ENCODE assay signal across 26 mouse cellular contexts in genomic region chr5:72940906-72941432, GRCm38 (mm10). TPM values are rescaled to one million over a fixed set of nuclear protein-coding genes. Genes with fewer than 3 reads are reported as not detected.
DNase-seq lines count a peak whose midpoint lies in the region; ATAC-seq and TF ChIP-seq lines count a peak whose summit lies in the region.
"Had no signal": no experiment of that assay in that cellular context is flagged by ENCODE, and none has a peak within 500 bp of the region (broad histone marks: within the 10 kb centered on the region; RNA-seq: fewer than 3 reads in every experiment).

No protein-coding gene starts in this region.

- H3K27ac ChIP-seq in midbrain, embryonic 11.5 days (ENCODE audit: low read depth, low read length) = no peak overlapping the region
- H3K27ac ChIP-seq in midbrain, embryonic 13.5 days = no peak overlapping the region
- no peak overlapping the region for H3K27ac ChIP-seq in MEL (ENCODE audit: control insufficient read depth, low read depth, low read length)
- H3K27ac ChIP-seq in neural tube, embryonic 15.5 days (replicated peaks) = no peak overlapping the region
- H3K27ac ChIP-seq: embryonic facial prominence, embryonic 10.5 days; forebrain, embryonic 13.5 days; heart, embryonic 15.5 days; hindbrain, embryonic 13.5 days; hindbrain, postnatal 0 days had no signal

- H3K4me2 ChIP-seq in midbrain, embryonic 11.5 days = no peak overlapping the region
- H3K4me2 ChIP-seq in midbrain, embryonic 13.5 days (replicated peaks) = no peak overlapping the region
- H3K4me2 ChIP-seq in neural tube, embryonic 15.5 days = no peak overlapping the region
- H3K4me2 ChIP-seq: forebrain, embryonic 13.5 days; heart, embryonic 11.5 days; heart, embryonic 15.5 days; hindbrain, embryonic 13.5 days had no signal

- no peak overlapping the region for H3K9ac ChIP-seq in midbrain, embryonic 11.5 days (ENCODE audit: low read length)
- H3K9ac ChIP-seq in midbrain, embryonic 13.5 days (replicated peaks) = no peak overlapping the region
- no peak overlapping the region for H3K9ac ChIP-seq in MEL (ENCODE audit: control insufficient read depth, low read depth, low read length, poor library complexity, severe bottlenecking)
- no peak overlapping the region for H3K9ac ChIP-seq in neural tube, embryonic 15.5 days (replicated peaks)
- H3K9ac ChIP-seq: forebrain, embryonic 13.5 days; forebrain, postnatal 0 days; heart, embryonic 15.5 days; hindbrain, embryonic 13.5 days had no signal

- WGBS in midbrain, embryonic 11.5 days = 96% methylated on average over 5 of the region's 5 CpGs
- 97% methylated on average over 5 of the region's 5 CpGs for WGBS in midbrain, embryonic 13.5 days
- WGBS in neural tube, embryonic 15.5 days = 94% methylated on average over 5 of the region's 5 CpGs

- H3K9me3 ChIP-seq in midbrain, embryonic 11.5 days (ENCODE audit: control insufficient read depth, low read length) = no peaks in the 10 kb centered on the region
- H3K9me3 ChIP-seq in midbrain, embryonic 13.5 days = no peaks in the 10 kb centered on the region
- no peaks in the 10 kb centered on the region for H3K9me3 ChIP-seq in MEL (replicated peaks; ENCODE audit: insufficient read depth, low read length)
- no peaks in the 10 kb centered on the region for H3K9me3 ChIP-seq in neural tube, embryonic 15.5 days (replicated peaks)
- H3K9me3 ChIP-seq: embryonic facial prominence, embryonic 10.5 days; forebrain, embryonic 13.5 days; heart, embryonic 15.5 days; hindbrain, embryonic 13.5 days had no signal

- no peaks in the 10 kb centered on the region for H3K27me3 ChIP-seq in midbrain, embryonic 11.5 days (ENCODE audit: control insufficient read depth, insufficient read depth, low read length)
- no peaks in the 10 kb centered on the region for H3K27me3 ChIP-seq in midbrain, embryonic 13.5 days
- H3K27me3 ChIP-seq in MEL (ENCODE audit: control insufficient read depth in 1 of 2, insufficient read depth in 2 of 2, low read length in 2 of 2) = no peaks in the 10 kb centered on the region
- no peaks in the 10 kb centered on the region for H3K27me3 ChIP-seq in neural tube, embryonic 15.5 days (replicated peaks)
- H3K27me3 ChIP-seq: CH12.LX; forebrain, embryonic 13.5 days; heart, embryonic 15.5 days; hindbrain, embryonic 13.5 days had no signal

- H3K79me2 ChIP-seq in MEL (ENCODE audit: control insufficient read depth, insufficient read depth, low read length, poor library complexity) = no peaks in the 10 kb centered on the region

- TF ChIP-seq POLR2A in MEL (IDR thresholded peaks at IDR 0.05; ENCODE audit: control insufficient read depth in 1 of 2, insufficient read depth in 1 of 2, low read depth in 1 of 2, low read length in 2 of 2, poor library complexity in 1 of 2) = no peak

- peak in 1 of 2 experiments; percentile 21; a peak in 1 of 4 replicates for TF ChIP-seq EP300 in MEL (IDR thresholded peaks at IDR 0.05; ENCODE audit: low read depth in 1 of 2, low read length in 2 of 2)

- TF ChIP-seq RAD21 in MEL (IDR thresholded peaks at IDR 0.05; ENCODE audit: low read depth, low read length) = no peak

- TF ChIP-seq CTCF in MEL (IDR thresholded peaks at IDR 0.05 in 2 of 3, conservative IDR thresholded peaks at IDR 0.05 in 1 of 3; ENCODE audit: control insufficient read depth in 1 of 3, insufficient read depth in 1 of 3, low read depth in 2 of 3, low read length in 3 of 3, poor library complexity in 1 of 3, severe bottlenecking in 1 of 3) = no peak

- H3K4me1 ChIP-seq in midbrain, embryonic 11.5 days (ENCODE audit: control insufficient read depth, insufficient read depth, low read length) = no peaks in the 10 kb centered on the region
- H3K4me1 ChIP-seq in midbrain, embryonic 13.5 days (replicated peaks) = no peaks in the 10 kb centered on the region
- H3K4me1 ChIP-seq in MEL (ENCODE audit: control insufficient read depth in 1 of 2, insufficient read depth in 2 of 2, low read length in 2 of 2) = peaks cover 7 to 9% of the 10 kb centered on the region in 2 experiments; a peak in 3 of 4 replicates
- H3K4me1 ChIP-seq in neural tube, embryonic 15.5 days = no peaks in the 10 kb centered on the region
- H3K4me1 ChIP-seq: embryonic facial prominence, embryonic 10.5 days; forebrain, embryonic 13.5 days; hindbrain, embryonic 13.5 days had no signal

- no peak for ATAC-seq in midbrain, embryonic 11.5 days (ENCODE audit: low FRiP score)
- no peak for ATAC-seq in midbrain, embryonic 13.5 days
- peak; percentile 80 for ATAC-seq in inflammation-experienced regulatory T-cells, adult 6 months
- ATAC-seq in neural tube, embryonic 15.5 days (ENCODE audit: low FRiP score) = no peak
- ATAC-seq: forebrain, embryonic 13.5 days; forebrain, postnatal 0 days; hindbrain, postnatal 0 days; intestine, embryonic 16.5 days had no signal

- peak; percentile 21 for DNase-seq in midbrain, embryonic 11.5 days (ENCODE audit: low spot score, missing footprints)
- peak; percentile 16 for DNase-seq in MEL (ENCODE audit: low read depth, low spot score)
- DNase-seq in adrenal gland, adult 18-20 months (ENCODE audit: low spot score in 2 of 2) = no peak
- DNase-seq in gastrocnemius, adult 8-10 months (ENCODE audit: low spot score in 2 of 2) = no peak
- DNase-seq: adrenal gland, postnatal 25 days; cerebellum, adult 18-20 months; cerebellum, adult 9-11 months; cerebellum, postnatal 36 days; forebrain, postnatal 0 days; gastrocnemius, postnatal 36 days; heart, adult 18-20 months; heart, postnatal 14 days had no signal

- no peak overlapping the region for H3K4me3 ChIP-seq in midbrain, embryonic 11.5 days (ENCODE audit: low read depth, low read length)
- H3K4me3 ChIP-seq in midbrain, embryonic 13.5 days (replicated peaks) = no peak overlapping the region
- H3K4me3 ChIP-seq in MEL (ENCODE audit: control insufficient read depth in 1 of 2, insufficient read depth in 1 of 2, low read depth in 2 of 2, low read length in 2 of 2) = no peak overlapping the region
- H3K4me3 ChIP-seq in neural tube, embryonic 15.5 days (replicated peaks) = no peak overlapping the region
- H3K4me3 ChIP-seq: embryonic facial prominence, embryonic 10.5 days; forebrain, embryonic 13.5 days; heart, embryonic 15.5 days; hindbrain, embryonic 13.5 days had no signal

- H3K36me3 ChIP-seq in midbrain, embryonic 11.5 days (ENCODE audit: control insufficient read depth, insufficient read depth, low read length) = no peaks in the 10 kb centered on the region
- peaks cover 25% of the 10 kb centered on the region for H3K36me3 ChIP-seq in midbrain, embryonic 13.5 days
- H3K36me3 ChIP-seq in MEL (ENCODE audit: control insufficient read depth in 1 of 2, insufficient read depth in 2 of 2, low read length in 2 of 2) = peaks cover 8 to 11% of the 10 kb centered on the region in 2 experiments
- H3K36me3 ChIP-seq in neural tube, embryonic 15.5 days = no peaks in the 10 kb centered on the region

TF ChIP-seq in MEL, 35 proteins besides CTCF, POLR2A, EP300 and RAD21:
- TF ChIP-seq HCFC1 (IDR thresholded peaks at IDR 0.05; ENCODE audit: low read depth, low read length) (no peak), RCOR1 (IDR thresholded peaks at IDR 0.05; ENCODE audit: low read depth, low read length) (0 out of 2 replicates have a peak, but pooled peaks have one; percentile 17), TCF12 (IDR thresholded peaks at IDR 0.05; ENCODE audit: low read depth, low read length) (peak; percentile 13; the same call in 1 of the 2 replicates), SIN3A (IDR thresholded peaks at IDR 0.05; ENCODE audit: low read length) (no peak), GATA1 (IDR thresholded peaks at IDR 0.05; ENCODE audit: low read depth, low read length) (0 out of 2 replicates have a peak, but pooled peaks have one; percentile 15)

RNA-seq across cellular contexts. Expression of gene Slain2, which starts 26.9 kb away (rescaled TPM):
- 27.5 and 28.2 TPM in 2 replicates for polyA plus RNA-seq in midbrain, embryonic 11.5 days (2014; fragmentation: Nextera tagmentation; extraction: Ambion mirVana)
- 17.5 and 18.1 TPM in 2 replicates for polyA plus RNA-seq in midbrain, embryonic 13.5 days (2015; fragmentation: Nextera tagmentation; extraction: Ambion mirVana)
- total RNA-seq in MEL (2012; rRNA removed) = 18.8 and 18.9 TPM in 2 replicates
- polyA plus RNA-seq in MEL (2012; ENCODE audit: insufficient read depth in 1 of 2, insufficient read length in 2 of 2, low read depth in 1 of 2, low replicate concordance in 2 of 2, missing spikeins in 1 of 2) = 10 to 100 TPM; 29.9 to 42.9 TPM
- 10 to 100 TPM; 12.3 to 13.3 (median 12.6) TPM for polyA plus RNA-seq in inflammation-experienced regulatory T-cells, adult 6 months (2017; shearing (Covaris generic))
- total RNA-seq in adrenal gland, adult 18-20 months (2021) = 10 to 100 TPM; 54.9 to 60.7 TPM
- 100 to 1,000 TPM; 104 to 133 (median 117) TPM for total RNA-seq in gastrocnemius, adult 8-10 months (2022)
- polyA plus RNA-seq in neural tube, embryonic 15.5 days (2015; fragmentation: Nextera tagmentation; extraction: Ambion mirVana) = 15.0 and 15.3 TPM in 2 replicates

RNA-seq across cellular contexts. Expression of gene Gm10135, which starts 33.5 kb away (rescaled TPM):
- polyA plus RNA-seq in midbrain, embryonic 11.5 days (2014; fragmentation: Nextera tagmentation; extraction: Ambion mirVana) = not detected in 2 replicates
- polyA plus RNA-seq in midbrain, embryonic 13.5 days (2015; fragmentation: Nextera tagmentation; extraction: Ambion mirVana) = not detected in 2 replicates
- 1.5 TPM in 1 of 2 replicates, not detected in the other for total RNA-seq in MEL (2012; rRNA removed)
- polyA plus RNA-seq in MEL (2012; ENCODE audit: insufficient read depth in 1 of 2, insufficient read length in 2 of 2, low read depth in 1 of 2, low replicate concordance in 2 of 2, missing spikeins in 1 of 2) = 1 to 10 TPM in 1 of 2 experiments, not detected in 1; 6.0 TPM
- not detected for polyA plus RNA-seq in inflammation-experienced regulatory T-cells, adult 6 months (2017; shearing (Covaris generic))
- not detected for total RNA-seq in adrenal gland, adult 18-20 months (2021)
- not detected for total RNA-seq in gastrocnemius, adult 8-10 months (2022)
- not detected in 2 replicates for polyA plus RNA-seq in neural tube, embryonic 15.5 days (2015; fragmentation: Nextera tagmentation; extraction: Ambion mirVana)
- total RNA-seq: adrenal gland, postnatal 25 days; CH12.LX; forebrain, postnatal 0 days; gastrocnemius, adult 18-20 months; gastrocnemius, postnatal 36 days; heart, adult 18-20 months; heart, postnatal 14 days; hematopoietic stem cell, adult 5-6 weeks; hindbrain, postnatal 0 days had no signal
- polyA plus RNA-seq: embryonic facial prominence, embryonic 10.5 days; embryonic facial prominence, embryonic 14.5 days; forebrain, embryonic 13.5 days; forebrain, postnatal 0 days; heart, embryonic 11.5 days; heart, embryonic 15.5 days; hindbrain, embryonic 13.5 days; hindbrain, postnatal 0 days; intestine, embryonic 16.5 days had no signal

Comparison
In these comparisons a context has a peak if more than half of its experiments do, and no peak if none do; other contexts are left out.
1. DNase-seq: peak in midbrain, embryonic 11.5 days (single experiment) and MEL (single experiment); none in adrenal gland, adult 18-20 months (0 of 2) and gastrocnemius, adult 8-10 months (0 of 2).